Mouse (Mus musculus) CD4-positive, CD25-positive, alpha-beta regulatory T cell, adult 2 months (primary cell): Measurements from ENCODE around the gene Fancl.

Source experiments
- DNase-seq: peaks from one replicate; pipeline ENCODE4 v3.0.0-alpha.2; 2012; ENCODE audit warnings: low read depth, low spot score

The Fancl gene

DNA sequence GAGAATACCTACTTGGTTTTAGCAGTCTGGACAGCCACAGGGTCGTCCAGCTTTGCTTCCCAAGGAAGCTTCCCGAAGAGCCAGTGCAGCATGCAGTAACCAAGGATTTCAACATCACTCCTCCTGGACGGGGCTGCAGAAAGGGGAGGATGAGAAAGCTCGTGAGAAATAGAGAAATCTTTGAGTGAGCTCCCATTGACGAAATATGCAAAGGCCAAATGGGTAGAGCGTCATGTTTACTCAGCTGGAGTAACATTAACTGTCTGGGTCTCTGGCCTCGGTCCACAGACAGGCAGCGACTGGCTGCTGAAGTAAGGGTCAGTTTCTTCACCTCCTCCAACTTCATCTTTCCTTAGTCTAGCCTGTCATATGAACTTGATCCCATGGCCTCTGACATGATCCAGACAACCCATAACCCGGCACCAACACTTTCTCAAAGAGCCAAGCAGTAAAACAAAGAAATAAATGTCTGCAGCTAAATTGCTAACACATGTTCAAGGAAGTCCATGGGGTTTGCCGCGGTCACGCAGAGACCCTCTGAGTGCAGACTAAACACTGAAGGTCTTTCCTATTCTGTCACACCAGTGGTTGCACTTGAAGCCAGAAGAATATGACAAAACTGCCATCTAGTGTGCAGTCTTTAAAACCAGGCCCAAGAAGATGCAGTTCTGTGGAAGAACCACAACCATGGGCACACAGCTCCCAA is 104.0 kb downstream of the Fancl start:
- no peak for DNase-seq

DNA sequence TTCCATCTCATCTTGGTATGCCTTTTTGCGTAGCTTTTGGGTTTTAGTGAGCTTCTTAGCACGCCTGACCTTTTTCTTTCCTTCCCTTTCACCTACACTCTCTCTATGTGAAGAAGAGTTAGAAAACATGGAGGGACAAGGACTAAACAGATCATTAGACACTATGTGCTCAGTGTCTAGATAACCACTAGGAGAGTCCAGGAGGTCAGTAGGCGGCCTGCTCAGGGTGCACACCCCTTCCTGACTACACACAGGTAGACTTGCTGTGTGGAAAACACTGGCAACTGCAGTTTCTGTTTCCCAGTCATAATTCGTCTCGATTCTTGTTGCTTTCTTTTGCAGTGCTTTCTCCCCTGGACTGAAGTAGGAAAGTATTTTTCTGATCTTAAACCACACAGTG is 110.0 kb downstream of the Fancl start:
- no peak for DNase-seq

DNA sequence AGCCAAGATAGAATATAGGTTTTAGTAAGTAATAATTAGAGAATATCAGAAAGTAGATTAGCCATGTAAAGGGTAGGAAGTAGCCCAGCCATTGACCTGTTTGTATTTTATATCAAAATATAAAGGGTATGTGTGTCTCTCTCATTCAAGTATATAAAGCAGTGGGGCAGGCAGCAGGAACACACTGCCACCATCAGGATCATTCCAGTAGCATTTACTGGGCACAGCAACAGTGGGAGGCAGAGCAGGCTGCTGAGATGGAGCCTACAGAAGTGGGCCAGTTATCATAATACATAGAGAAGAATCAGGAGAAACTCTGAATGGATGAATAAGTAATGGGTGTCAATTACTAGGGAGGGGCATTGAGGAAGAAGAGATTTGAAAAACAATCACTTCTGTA is 127.7 kb downstream of the Fancl start:
- no peak for DNase-seq

DNA sequence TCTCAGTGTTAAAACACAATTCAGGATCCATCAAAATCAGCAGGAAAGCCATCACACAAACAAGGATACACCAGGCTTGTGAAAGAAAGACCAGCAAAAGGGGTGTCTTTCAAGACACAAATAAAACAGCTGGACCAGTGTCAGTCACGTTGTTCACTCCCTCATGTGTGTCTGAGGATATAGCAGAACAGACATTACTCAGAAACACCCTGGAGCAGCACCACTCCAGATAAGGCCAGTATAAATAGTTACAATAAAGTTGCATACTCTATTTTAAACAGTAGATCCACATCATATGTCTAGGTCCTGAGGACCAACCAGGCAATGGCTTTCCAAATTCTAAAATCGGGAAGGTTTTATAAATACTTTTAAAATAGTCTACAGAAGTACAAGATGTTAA is 130.2 kb downstream of the Fancl start:
- DNase-seq = no peak

DNA sequence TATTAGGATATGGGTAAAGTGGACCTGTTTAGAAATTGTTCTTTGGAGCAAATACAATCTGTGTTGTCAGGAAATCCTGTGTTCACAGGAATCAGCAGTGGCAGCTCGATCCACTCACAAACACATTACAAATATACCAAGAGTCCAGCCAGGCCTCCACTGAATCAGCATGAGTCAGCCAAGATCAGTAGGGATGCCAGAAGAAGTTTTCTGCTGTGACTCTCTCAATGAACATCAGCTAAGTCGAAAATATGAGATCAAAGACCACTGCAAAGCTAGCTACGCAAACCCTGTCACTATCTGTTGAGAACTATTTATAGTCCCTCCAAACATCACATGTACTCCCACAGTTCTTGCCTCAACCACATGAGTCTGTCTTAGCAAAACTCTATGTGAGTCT is 133.1 kb downstream of the Fancl start:
- DNase-seq = no peak
